Mouse (Mus musculus): ENCODE data around the gene Peak1.

DNA sequence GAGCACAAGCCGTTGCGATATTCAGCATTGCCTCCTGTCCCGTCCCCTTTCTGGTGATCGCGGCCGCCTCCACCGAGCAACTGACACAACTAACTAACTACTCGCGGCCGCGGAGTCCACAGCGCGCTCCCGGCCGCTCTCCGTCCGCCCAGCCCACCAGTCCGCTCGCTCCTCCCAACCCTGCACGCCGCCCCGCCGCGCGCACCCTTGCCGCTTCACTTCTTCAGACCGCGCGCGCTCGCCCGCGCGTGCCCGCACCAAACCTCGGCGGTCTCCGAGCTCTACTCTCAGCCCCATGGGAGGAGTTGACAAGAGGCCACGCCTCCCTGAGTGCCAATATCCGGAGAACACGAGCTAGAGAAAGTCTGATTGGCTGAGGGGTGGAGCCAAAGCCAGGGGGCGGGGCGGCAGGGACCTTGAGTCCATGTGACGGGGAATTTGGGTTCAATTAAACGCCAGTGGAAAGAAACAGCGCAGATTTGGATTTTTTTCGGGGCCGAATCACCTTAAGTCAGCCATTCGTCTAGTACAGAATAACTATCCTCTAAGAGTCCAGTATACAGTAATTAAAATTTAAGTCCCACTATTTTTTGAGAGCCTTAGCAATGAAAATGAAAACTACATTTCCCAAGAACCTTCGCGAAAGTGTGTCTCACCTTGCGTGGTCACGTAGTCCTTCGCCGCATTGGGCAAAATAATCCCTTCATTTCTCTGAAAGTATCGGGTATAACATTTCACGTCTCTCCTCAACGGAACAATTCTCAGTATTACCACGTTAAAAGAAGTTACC is at the start of gene Peak1, which contains the start of gene Hmg20a:
- TF ChIP-seq EP300 (IDR thresholded peaks at IDR 0.05) (no peak), CTCF (IDR thresholded peaks at IDR 0.05) (no peak)

Data from lung, postnatal 0 days (tissue).